Mouse (Mus musculus) myocyte (in vitro differentiated cells): Measurements from ENCODE around the gene Dab2. TPM values are rescaled to one million over a fixed set of nuclear protein-coding genes. Genes with fewer than 3 reads are reported as not detected.

Experiments used
- H3K27me3 ChIP-seq: one replicate; pipeline ENCODE4 v1.6.1; 2011; ENCODE audit not compliant: control insufficient read depth, insufficient read depth, insufficient read length
- H3K36me3 ChIP-seq: one replicate; pipeline ENCODE4 v1.6.1; 2011; ENCODE audit not compliant: control insufficient read depth, insufficient read depth
- H3K4me2 ChIP-seq: one replicate; pipeline ENCODE4 v1.6.1; 2011; ENCODE audit warnings: low read depth, control low read depth
- H3K4me3 ChIP-seq: one replicate; pipeline ENCODE4 v1.5.1; 2011; ENCODE audit warnings: mild to moderate bottlenecking, control low read depth, moderate library complexity
- H3K79me2 ChIP-seq: one replicate; pipeline ENCODE4 v1.6.1; 2011; ENCODE audit not compliant: control insufficient read depth, insufficient read depth
- H3ac ChIP-seq: one replicate; pipeline ENCODE4 v1.6.1; 2011; ENCODE audit not compliant: control insufficient read depth, insufficient read length
- CEBPB ChIP-seq: IDR thresholded peaks from 2 replicates; pipeline ENCODE4 v1.6.1; 2011; ENCODE audit warnings: mild to moderate bottlenecking, moderate library complexity; ENCODE audit not compliant: poor library complexity, insufficient read depth, severe bottlenecking
- E2F4 ChIP-seq: IDR thresholded peaks from one replicate; pipeline ENCODE4 v1.6.1; 2011; ENCODE audit warnings: mild to moderate bottlenecking, control low read depth, moderate library complexity; ENCODE audit not compliant: insufficient read depth
- MAX ChIP-seq: IDR thresholded peaks from one replicate; pipeline ENCODE4 v1.6.1; 2011; ENCODE audit warnings: low read depth, mild to moderate bottlenecking, control low read depth
- MYOD1 ChIP-seq, 3 experiments: IDR thresholded peaks; one replicate each; pipeline ENCODE4 v1.6.1; 2011; ENCODE audit warnings: control low read depth in 2 of 3, low read depth in 2 of 3, mild to moderate bottlenecking in 2 of 3, moderate library complexity in 1 of 3; ENCODE audit not compliant: insufficient read length in 2 of 3, control insufficient read depth in 1 of 3
- MYOG ChIP-seq, 3 experiments: IDR thresholded peaks; one replicate each; pipeline ENCODE4 v1.6.1; 2011; ENCODE audit warnings: control low read depth in 2 of 3, low read depth in 2 of 3, mild to moderate bottlenecking in 2 of 3; ENCODE audit not compliant: insufficient read length in 2 of 3, control insufficient read depth in 1 of 3, insufficient read depth in 1 of 3
- POLR2A ChIP-seq: IDR thresholded peaks from one replicate; pipeline ENCODE4 v1.6.1; 2011; ENCODE audit warnings: low read depth, mild to moderate bottlenecking, control low read depth, moderate library complexity; ENCODE audit not compliant: insufficient read length
- POLR2AphosphoS2 ChIP-seq: IDR thresholded peaks from one replicate; pipeline ENCODE4 v1.6.1; 2011; ENCODE audit warnings: low read depth, control low read depth; ENCODE audit not compliant: insufficient read length
- REST ChIP-seq: IDR thresholded peaks from one replicate; pipeline ENCODE4 v1.6.1; 2011; ENCODE audit warnings: mild to moderate bottlenecking, control low read depth, moderate library complexity; ENCODE audit not compliant: insufficient read depth, insufficient read length
- SRF ChIP-seq: IDR thresholded peaks from one replicate; pipeline ENCODE4 v1.6.1; 2011; ENCODE audit warnings: low read depth; ENCODE audit not compliant: control insufficient read depth, insufficient read length
- TCF12 ChIP-seq: IDR thresholded peaks from one replicate; pipeline ENCODE4 v1.6.1; 2011; ENCODE audit warnings: mild to moderate bottlenecking, control low read depth; ENCODE audit not compliant: poor library complexity, insufficient read depth, severe bottlenecking
- TCF3 ChIP-seq: IDR thresholded peaks from one replicate; pipeline ENCODE4 v1.6.1; 2011; ENCODE audit warnings: low read depth, control low read depth; ENCODE audit not compliant: insufficient read length
- USF1 ChIP-seq: IDR thresholded peaks from one replicate; pipeline ENCODE4 v1.6.1; 2011; ENCODE audit warnings: low read depth, mild to moderate bottlenecking, control low read depth, moderate library complexity
- polyA plus RNA-seq: library from polyadenylated mRNA; unstranded; fragments of >200 nt; fragmentation: generic; extraction: Trizol; gene quantifications from one replicate; pipeline ENCODE4 v1.2.1, GENCODE M21; 2012; ENCODE audit warnings: missing spikeins

Gene Dab2
- polyA plus RNA-seq, 1 experiment = 9.8 TPM

DNA sequence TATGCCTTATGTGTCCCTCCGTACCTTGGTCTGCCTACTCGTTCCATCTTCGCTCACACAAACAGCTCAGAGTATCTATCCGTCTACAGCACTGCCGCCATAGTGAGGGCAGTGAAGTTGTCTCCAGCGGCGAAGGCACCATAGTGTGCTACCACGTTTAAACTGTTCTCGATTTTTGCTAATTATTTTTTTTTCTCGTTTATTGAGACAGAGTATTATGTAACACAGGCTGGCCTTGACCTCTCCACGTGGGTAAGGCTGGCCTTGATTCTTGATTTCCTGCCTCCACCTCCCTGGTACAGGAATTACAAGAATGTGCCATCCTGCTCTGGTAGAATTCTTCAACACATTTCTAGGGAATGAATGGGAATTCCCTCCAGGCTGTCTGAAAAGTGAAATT lies 77.2 kb downstream of the Dab2 start:
- Histone ChIP-seq H3K4me3 (no peak overlapping the region), H3K27me3 (no peaks in the 10 kb centered on the region), H3K79me2 (no peaks in the 10 kb centered on the region), H3K36me3 (no peaks in the 10 kb centered on the region), H3ac (no peak overlapping the region), H3K4me2 (no peak overlapping the region)
- TF ChIP-seq E2F4 (no peak), TCF3 (no peak), SRF (no peak), POLR2A (no peak), POLR2AphosphoS2 (no peak), USF1 (no peak), TCF12 (no peak), MAX (no peak), REST (no peak), CEBPB (no peak), MYOG (IDR thresholded peaks at IDR 0.05; ENCODE audit: control insufficient read depth in 1 of 3, insufficient read depth in 1 of 3, insufficient read length in 2 of 3, low read depth in 2 of 3) (no peak), MYOD1 (IDR thresholded peaks at IDR 0.05; ENCODE audit: control insufficient read depth in 1 of 3, insufficient read length in 2 of 3, low read depth in 2 of 3) (no peak)

DNA sequence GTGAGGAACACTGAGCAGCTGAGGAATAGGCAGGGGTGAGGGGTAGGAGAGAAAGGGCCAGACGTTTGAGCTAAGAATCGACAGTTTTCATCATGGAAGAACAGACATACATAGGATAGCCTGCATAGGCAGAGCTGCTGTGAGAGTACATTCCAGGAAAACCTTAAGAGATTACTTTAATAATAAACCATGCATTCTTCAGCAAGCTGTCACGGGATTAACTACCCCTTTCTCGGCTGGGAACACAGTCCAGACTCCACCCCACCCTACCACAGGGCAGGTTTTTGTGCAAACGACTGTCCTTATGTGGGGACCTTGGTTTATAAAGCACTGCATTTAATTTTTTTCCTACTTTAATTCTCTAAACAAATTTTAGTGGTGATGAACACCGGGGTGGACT lies 84.4 kb downstream of the Dab2 start:
- Histone ChIP-seq H3K36me3 (no peaks in the 10 kb centered on the region), H3K4me2 (peak overlapping the region; percentile 33), H3ac (no peak overlapping the region), H3K4me3 (no peak overlapping the region), H3K79me2 (peaks cover 22% of the 10 kb centered on the region), H3K27me3 (no peaks in the 10 kb centered on the region)
- TF ChIP-seq POLR2AphosphoS2 (no peak), TCF12 (no peak)

DNA sequence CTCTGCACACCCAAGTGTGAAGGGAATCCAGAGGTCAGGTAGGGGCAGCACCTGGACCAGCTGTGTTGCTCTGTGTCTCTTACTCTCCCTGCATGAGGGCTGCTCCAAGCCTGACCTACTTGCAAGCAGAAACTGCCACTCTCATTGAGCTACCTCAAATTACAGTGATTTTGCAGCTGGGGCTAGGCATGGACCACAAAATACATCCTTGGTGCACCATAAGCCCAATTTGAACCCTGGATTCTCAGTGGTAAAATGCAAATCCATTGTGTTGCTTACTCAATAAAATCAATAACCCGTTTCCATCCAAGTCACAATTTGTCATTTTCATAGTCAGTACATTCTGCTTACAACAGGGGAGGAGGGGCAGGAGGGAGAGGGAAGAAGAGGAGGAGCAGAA lies 85.7 kb downstream of the Dab2 start:
- no peak overlapping the region for H3K4me2 ChIP-seq
- H3K36me3 ChIP-seq = no peaks in the 10 kb centered on the region
- no peak for TF ChIP-seq POLR2AphosphoS2
- TF ChIP-seq MAX = no peak
- no peak for TF ChIP-seq TCF12
- no peaks in the 10 kb centered on the region for H3K27me3 ChIP-seq
- no peak overlapping the region for H3ac ChIP-seq
- no peak overlapping the region for H3K4me3 ChIP-seq
- H3K79me2 ChIP-seq = peaks cover 29% of the 10 kb centered on the region

DNA sequence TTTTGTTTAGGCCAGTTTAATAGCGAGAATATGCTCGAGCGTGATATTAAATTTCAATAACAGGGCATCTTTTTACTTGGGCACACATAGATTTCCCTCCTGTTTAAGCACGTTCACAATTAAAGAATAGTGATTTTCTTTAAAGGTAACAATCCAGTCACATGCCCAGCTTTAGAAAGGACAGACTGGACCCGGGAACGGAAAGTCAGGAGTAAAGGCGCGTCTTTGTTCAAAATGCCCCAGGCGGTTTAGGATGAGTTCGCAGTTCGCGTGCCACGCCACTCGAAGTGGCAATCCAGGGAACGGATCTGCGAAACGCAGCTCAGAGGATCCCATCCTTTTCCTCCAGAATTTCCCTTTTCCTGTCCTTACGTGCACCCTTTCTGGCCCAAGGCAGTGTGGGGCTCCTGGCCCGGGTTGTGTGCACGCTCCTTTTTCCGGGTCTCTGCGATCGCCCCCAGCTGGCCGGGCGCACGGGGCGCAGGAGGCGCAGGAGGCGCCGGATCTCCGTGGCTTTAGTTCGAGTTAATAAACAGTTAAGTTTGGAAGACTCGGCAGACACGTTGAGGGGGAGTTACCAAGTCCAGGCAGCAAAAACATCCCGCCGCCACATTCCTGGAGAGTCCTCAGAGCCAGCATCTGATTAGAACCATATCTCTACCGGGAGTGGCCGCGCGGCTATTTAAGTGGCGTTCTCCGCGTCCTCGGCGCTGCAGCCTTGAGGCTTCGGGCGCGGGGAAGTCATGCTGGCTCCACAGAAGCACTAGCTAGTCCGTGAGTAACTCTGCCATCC lies 86.8 kb downstream of the Dab2 start:
- H3ac ChIP-seq = peak overlapping the region; percentile 7
- H3K4me2 ChIP-seq = peak overlapping the region; percentile 87
- no peaks in the 10 kb centered on the region for H3K27me3 ChIP-seq
- TF ChIP-seq POLR2AphosphoS2 (peak; percentile 63), USF1 (peak; percentile 45), MYOG (IDR thresholded peaks at IDR 0.05; ENCODE audit: control insufficient read depth in 1 of 3, insufficient read depth in 1 of 3, insufficient read length in 2 of 3, low read depth in 2 of 3) (peak in 1 of 3 experiments; percentile 44), E2F4 (no peak), MYOD1 (IDR thresholded peaks at IDR 0.05; ENCODE audit: control insufficient read depth in 1 of 3, insufficient read length in 2 of 3, low read depth in 2 of 3) (no peak), POLR2A (peak; percentile 55), MAX (peak; percentile 29)
- peaks cover 29% of the 10 kb centered on the region for H3K79me2 ChIP-seq
- H3K4me3 ChIP-seq = peak overlapping the region; percentile 74
- no peaks in the 10 kb centered on the region for H3K36me3 ChIP-seq

DNA sequence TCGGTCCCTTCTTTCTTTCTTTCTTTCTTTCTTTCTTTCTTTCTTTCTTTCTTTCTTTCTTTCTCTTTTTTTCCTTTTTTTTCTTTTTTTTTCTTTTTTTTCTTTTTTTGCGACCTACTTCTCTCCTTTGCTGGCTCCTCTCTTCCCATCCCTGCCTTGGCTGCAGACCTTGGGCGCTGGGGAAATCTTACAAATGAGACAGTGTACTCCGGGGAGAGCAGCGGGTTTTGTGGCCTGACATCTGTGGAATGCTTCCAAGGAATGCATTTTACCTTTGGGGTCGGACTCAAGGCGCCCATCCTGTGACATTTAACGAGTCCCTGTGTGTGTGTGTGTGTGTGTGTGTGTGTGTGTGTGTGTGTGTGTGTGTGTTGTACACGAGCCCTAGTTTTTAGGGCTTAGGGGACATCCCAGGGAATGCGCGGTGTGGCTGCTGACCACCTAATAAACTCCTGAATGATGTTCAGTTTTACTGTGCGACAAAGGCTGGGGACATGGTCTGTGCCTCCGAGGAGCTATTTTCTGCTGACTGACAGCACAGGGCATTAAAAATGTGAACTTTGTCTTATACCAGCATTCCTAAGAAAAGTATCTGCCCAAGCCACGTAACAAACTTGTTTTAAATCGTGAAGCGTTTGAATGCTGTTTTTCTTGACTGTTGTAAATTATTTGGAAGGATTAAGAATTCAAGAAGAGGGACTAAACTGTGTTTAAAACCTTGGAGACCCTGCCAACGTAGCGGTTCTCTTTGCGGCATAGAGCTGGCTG lies 87.6 kb downstream of the Dab2 start:
- TF ChIP-seq MYOG (IDR thresholded peaks at IDR 0.05; ENCODE audit: control insufficient read depth in 1 of 3, insufficient read depth in 1 of 3, insufficient read length in 2 of 3, low read depth in 2 of 3) (no peak), E2F4 (no peak), SRF (no peak), REST (no peak), TCF12 (no peak), POLR2AphosphoS2 (no peak), MAX (no peak), CEBPB (no peak), POLR2A (no peak)
- H3K27me3 ChIP-seq = no peaks in the 10 kb centered on the region
- H3ac ChIP-seq = peak overlapping the region; percentile 7
- H3K36me3 ChIP-seq = no peaks in the 10 kb centered on the region
- H3K79me2 ChIP-seq = peaks cover 29% of the 10 kb centered on the region
- H3K4me2 ChIP-seq = peak overlapping the region; percentile 87
- peak overlapping the region; percentile 74 for H3K4me3 ChIP-seq
